13 mouse cellular contexts compared by ENCODE assay signal in the genomic region with DNA sequence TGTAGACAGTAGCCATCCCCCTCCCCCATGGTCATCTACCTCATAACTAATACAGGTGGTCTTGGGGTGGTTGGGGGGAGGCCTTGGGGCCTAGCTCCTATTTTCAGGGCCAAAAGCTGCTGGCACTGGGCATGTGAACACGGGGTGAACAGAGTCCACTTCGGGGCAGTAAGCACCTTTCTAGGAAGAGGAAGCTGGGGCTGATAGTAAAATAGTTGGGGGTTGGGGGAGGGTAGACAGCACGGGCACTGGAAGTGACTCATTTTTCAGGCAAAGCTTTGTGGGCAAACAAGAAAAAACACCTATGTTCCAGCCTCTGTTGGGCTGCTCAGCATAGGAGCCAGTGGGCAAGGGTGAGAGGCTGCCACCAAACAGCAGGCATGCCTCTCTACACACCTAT.
DNase-seq lines count a peak whose midpoint lies in the region; ATAC-seq lines count a peak whose summit lies in the region.
"Had no signal": no experiment of that assay in that cellular context is flagged by ENCODE, and none has a peak within 500 bp of the region (broad histone marks: within the 10 kb centered on the region; RNA-seq: fewer than 3 reads in every experiment).

No protein-coding gene starts in this region.

- peaks cover 11% of the 10 kb centered on the region; the same call in 1 of the 2 replicates for H3K4me1 ChIP-seq in intestine, embryonic 16.5 days (ENCODE audit: control insufficient read depth, insufficient read depth, low read length)

- H3K27me3 ChIP-seq in intestine, embryonic 16.5 days (replicated peaks; ENCODE audit: control insufficient read depth, insufficient read depth, low read length) = no peaks in the 10 kb centered on the region

- H3K4me2 ChIP-seq in intestine, embryonic 16.5 days (ENCODE audit: low read depth, low read length) = no peak overlapping the region
- H3K4me2 ChIP-seq: hindbrain, embryonic 14.5 days had no signal

- peak; percentile 19 for ATAC-seq in CD4-positive, CD25-positive, alpha-beta regulatory T cell, adult 4 months
- peak; percentile 16; the same call in 1 of the 2 replicates for ATAC-seq in intestine, embryonic 16.5 days
- ATAC-seq in erythroid progenitor cell, adult 5-6 weeks (replicated peaks; ENCODE audit: low FRiP score, poor library complexity, severe bottlenecking) = no peak
- ATAC-seq: forebrain, postnatal 0 days had no signal

- no peaks in the 10 kb centered on the region for H3K9me3 ChIP-seq in intestine, embryonic 16.5 days (ENCODE audit: control insufficient read depth, low read length)

- H3K4me3 ChIP-seq in intestine, embryonic 16.5 days (ENCODE audit: low read length) = no peak overlapping the region
- H3K4me3 ChIP-seq: myocyte had no signal

- WGBS in intestine, embryonic 16.5 days = 46% methylated on average over 3 of the region's 3 CpGs

- no peak overlapping the region for H3K9ac ChIP-seq in intestine, embryonic 16.5 days (ENCODE audit: low read depth, low read length)
- H3K9ac ChIP-seq: forebrain, postnatal 0 days; hindbrain, embryonic 14.5 days had no signal

- H3K36me3 ChIP-seq in intestine, embryonic 16.5 days (ENCODE audit: control insufficient read depth, insufficient read depth, low read length) = no peaks in the 10 kb centered on the region; the same call in 1 of the 2 replicates

- no peak overlapping the region for H3K27ac ChIP-seq in intestine, embryonic 16.5 days (ENCODE audit: low read length)
- H3K27ac ChIP-seq: hindbrain, embryonic 14.5 days had no signal

- peak; percentile 62 for DNase-seq in kidney, adult 9 months
- no peak for DNase-seq in kidney, adult 11 months
- peak; percentile 29 for DNase-seq in A20 (ENCODE audit: low read depth, low spot score)
- DNase-seq in cerebellum, postnatal 14 days = no peak
- DNase-seq: cerebellum, adult 2 months; embryo, embryonic 11 days; forebrain, postnatal 0 days; gastrocnemius, postnatal 36 days had no signal

Comparison
In these comparisons a context has a peak if more than half of its experiments do, and no peak if none do; other contexts are left out.
1. DNase-seq: peak in kidney, adult 9 months (single experiment) and A20 (single experiment); none in kidney, adult 11 months (single experiment) and cerebellum, postnatal 14 days (0 of 2).